In genomic region chr2:166976356-166976755, GRCm38 (mm10) we compare ENCODE assay signal across 10 mouse cellular contexts. TPM values are rescaled to one million over a fixed set of nuclear protein-coding genes. Genes with fewer than 3 reads are reported as not detected.
DNase-seq lines count a peak whose midpoint lies in the region; ATAC-seq and TF ChIP-seq lines count a peak whose summit lies in the region.
"Had no signal": no experiment of that assay in that cellular context is flagged by ENCODE, and none has a peak within 500 bp of the region (broad histone marks: within the 10 kb centered on the region; RNA-seq: fewer than 3 reads in every experiment).

No protein-coding gene starts in this region.

- no peak overlapping the region for H3K4me3 ChIP-seq in kidney, postnatal 0 days (replicated peaks; ENCODE audit: low read depth, low read length)
- H3K4me3 ChIP-seq in bone marrow, adult 2 months (replicated peaks; ENCODE audit: control insufficient read depth, low read depth, low read length): no peak overlapping the region
- no peak overlapping the region for H3K4me3 ChIP-seq in limb, embryonic 13.5 days
- H3K4me3 ChIP-seq: intestine, embryonic 15.5 days had no signal

- H3K4me2 ChIP-seq in kidney, postnatal 0 days (ENCODE audit: low read length): no peak overlapping the region
- peak overlapping the region; percentile 38 for H3K4me2 ChIP-seq in limb, embryonic 13.5 days (replicated peaks)
- H3K4me2 ChIP-seq: intestine, embryonic 15.5 days had no signal

- H3K27me3 ChIP-seq in kidney, postnatal 0 days (ENCODE audit: insufficient read depth, low read length): no peaks in the 10 kb centered on the region
- H3K27me3 ChIP-seq in limb, embryonic 13.5 days: no peaks in the 10 kb centered on the region
- H3K27me3 ChIP-seq: intestine, embryonic 15.5 days had no signal

- TF ChIP-seq POLR2A in bone marrow, adult 2 months (IDR thresholded peaks at IDR 0.05; ENCODE audit: borderline replicate concordance, control insufficient read depth, low read depth, low read length): no peak

- 0 out of 2 replicates have a peak overlapping the region, but pooled peaks have one; percentile 1 for H3K27ac ChIP-seq in kidney, postnatal 0 days
- peak overlapping the region; percentile 52; the same call in 1 of the 2 replicates for H3K27ac ChIP-seq in bone marrow, adult 2 months (ENCODE audit: control insufficient read depth, insufficient read depth, low read depth, low read length, poor library complexity)
- peak overlapping the region; percentile 72 for H3K27ac ChIP-seq in limb, embryonic 13.5 days
- H3K27ac ChIP-seq: intestine, embryonic 15.5 days had no signal

- no peak for ATAC-seq in kidney, postnatal 0 days (replicated peaks; ENCODE audit: low FRiP score, low read depth)
- no peak for ATAC-seq in limb, embryonic 13.5 days (ENCODE audit: low FRiP score, low read depth)
- peak; percentile 56 for ATAC-seq in megakaryocyte progenitor cell, adult 5-6 weeks (replicated peaks; ENCODE audit: poor library complexity)
- ATAC-seq: forebrain, embryonic 16.5 days; intestine, embryonic 15.5 days had no signal

- no peaks in the 10 kb centered on the region for H3K9me3 ChIP-seq in kidney, postnatal 0 days (replicated peaks; ENCODE audit: low read length)
- no peaks in the 10 kb centered on the region for H3K9me3 ChIP-seq in limb, embryonic 13.5 days
- H3K9me3 ChIP-seq: intestine, embryonic 15.5 days had no signal

- no peak for DNase-seq in kidney, postnatal 0 days (ENCODE audit: low spot score)
- no peak for DNase-seq in kidney, adult 11 months
- no peak for DNase-seq in right cerebral cortex, postnatal 36 days (ENCODE audit: low spot score in 2 of 2)
- no peak for DNase-seq in testis, postnatal 14 days (ENCODE audit: low spot score)
- DNase-seq in layer of hippocampus, adult 9-10 months (ENCODE audit: low spot score): no peak

- 74% methylated on average over 3 of the region's 3 CpGs for WGBS in kidney, postnatal 0 days
- 15% methylated on average over 3 of the region's 3 CpGs for WGBS in bone marrow, adult 2 months
- 71% methylated on average over 3 of the region's 3 CpGs for WGBS in limb, embryonic 13.5 days

- no peak overlapping the region for H3K9ac ChIP-seq in kidney, postnatal 0 days (ENCODE audit: low read depth, low read length)
- H3K9ac ChIP-seq in limb, embryonic 13.5 days: peak overlapping the region; percentile 3; the same call in 1 of the 2 replicates
- H3K9ac ChIP-seq: intestine, embryonic 15.5 days had no signal

- no peaks in the 10 kb centered on the region for H3K36me3 ChIP-seq in kidney, postnatal 0 days (ENCODE audit: insufficient read depth, low read length)
- H3K36me3 ChIP-seq in limb, embryonic 13.5 days: no peaks in the 10 kb centered on the region
- H3K36me3 ChIP-seq: intestine, embryonic 15.5 days had no signal

- H3K4me1 ChIP-seq in kidney, postnatal 0 days (replicated peaks; ENCODE audit: insufficient read depth, low read length): peaks cover 16% of the 10 kb centered on the region
- H3K4me1 ChIP-seq in bone marrow, adult 2 months (ENCODE audit: control insufficient read depth, insufficient read depth, low read length): peaks cover 3% of the 10 kb centered on the region; the same call in 1 of the 2 replicates
- H3K4me1 ChIP-seq in limb, embryonic 13.5 days: peaks cover 43% of the 10 kb centered on the region
- H3K4me1 ChIP-seq: intestine, embryonic 15.5 days had no signal

- no peak for TF ChIP-seq CTCF in kidney, postnatal 0 days (IDR thresholded peaks at IDR 0.05; ENCODE audit: low read depth)
- TF ChIP-seq CTCF in bone marrow, adult 2 months (IDR thresholded peaks at IDR 0.05; ENCODE audit: control insufficient read depth, insufficient read depth, low read length): no peak

RNA-seq across cellular contexts. Expression of gene Stau1, which starts 19.7 kb away (rescaled TPM):
- 61.4 and 73.3 TPM in 2 replicates for polyA plus RNA-seq in kidney, postnatal 0 days (2015; fragmentation: Nextera tagmentation; extraction: Ambion mirVana)
- 20.6 and 36.0 TPM in 2 replicates for polyA plus RNA-seq in bone marrow, adult 2 months (2011; ENCODE audit: insufficient read depth, insufficient read length, low replicate concordance, missing spikeins)
- polyA plus RNA-seq in limb, embryonic 13.5 days (2015; fragmentation: Nextera tagmentation; extraction: Ambion mirVana): 108 and 114 TPM in 2 replicates
- 35.7 and 36.0 TPM in 2 replicates for total RNA-seq in megakaryocyte progenitor cell, adult 5-6 weeks (2015)
- 30.1 and 32.1 TPM in 2 replicates for total RNA-seq in megakaryocyte progenitor cell, adult 5-6 weeks (2017)

RNA-seq across cellular contexts. Expression of gene Ddx27, which starts 38.6 kb away (rescaled TPM):
- polyA plus RNA-seq in kidney, postnatal 0 days (2015; fragmentation: Nextera tagmentation; extraction: Ambion mirVana): 33.3 and 37.9 TPM in 2 replicates
- polyA plus RNA-seq in bone marrow, adult 2 months (2011; ENCODE audit: insufficient read depth, insufficient read length, low replicate concordance, missing spikeins): 42.2 and 54.4 TPM in 2 replicates
- polyA plus RNA-seq in limb, embryonic 13.5 days (2015; fragmentation: Nextera tagmentation; extraction: Ambion mirVana): 54.3 and 54.6 TPM in 2 replicates
- total RNA-seq in megakaryocyte progenitor cell, adult 5-6 weeks (2015): 34.4 and 35.0 TPM in 2 replicates
- 105 and 132 TPM in 2 replicates for total RNA-seq in megakaryocyte progenitor cell, adult 5-6 weeks (2017)

Comparison
In these comparisons a context has a peak if more than half of its experiments do, and no peak if none do; other contexts are left out.
1. H3K27ac ChIP-seq: peak in every context shown above with its lines; median percentile 72 in limb, embryonic 13.5 days; 52 in bone marrow, adult 2 months; 1 in kidney, postnatal 0 days.